Mouse (Mus musculus) G1E-ER4 (cell line): ENCODE results near the gene Tmem120b. TPM values are rescaled to one million over a fixed set of nuclear protein-coding genes. Genes with fewer than 3 reads are reported as not detected.

Experiments used
- GATA1 ChIP-seq: IDR thresholded peaks from one replicate; pipeline ENCODE4 v1.8.0; 2012; ENCODE audit warnings: low read length, inconsistent platforms
- polyA plus RNA-seq: library from polyadenylated mRNA; stranded (reverse); fragments of >175 nt; gene quantifications from 2 replicates; pipeline ENCODE4 v1.2.3, GENCODE M21; 2012

The Tmem120b gene
- polyA plus RNA-seq, 1 experiment: 6.0 TPM

GRCm38 (mm10) chr5:123138953-123139721 lies 70.9 kb downstream of the Tmem120b start:
- no peak for TF ChIP-seq GATA1

DNA sequence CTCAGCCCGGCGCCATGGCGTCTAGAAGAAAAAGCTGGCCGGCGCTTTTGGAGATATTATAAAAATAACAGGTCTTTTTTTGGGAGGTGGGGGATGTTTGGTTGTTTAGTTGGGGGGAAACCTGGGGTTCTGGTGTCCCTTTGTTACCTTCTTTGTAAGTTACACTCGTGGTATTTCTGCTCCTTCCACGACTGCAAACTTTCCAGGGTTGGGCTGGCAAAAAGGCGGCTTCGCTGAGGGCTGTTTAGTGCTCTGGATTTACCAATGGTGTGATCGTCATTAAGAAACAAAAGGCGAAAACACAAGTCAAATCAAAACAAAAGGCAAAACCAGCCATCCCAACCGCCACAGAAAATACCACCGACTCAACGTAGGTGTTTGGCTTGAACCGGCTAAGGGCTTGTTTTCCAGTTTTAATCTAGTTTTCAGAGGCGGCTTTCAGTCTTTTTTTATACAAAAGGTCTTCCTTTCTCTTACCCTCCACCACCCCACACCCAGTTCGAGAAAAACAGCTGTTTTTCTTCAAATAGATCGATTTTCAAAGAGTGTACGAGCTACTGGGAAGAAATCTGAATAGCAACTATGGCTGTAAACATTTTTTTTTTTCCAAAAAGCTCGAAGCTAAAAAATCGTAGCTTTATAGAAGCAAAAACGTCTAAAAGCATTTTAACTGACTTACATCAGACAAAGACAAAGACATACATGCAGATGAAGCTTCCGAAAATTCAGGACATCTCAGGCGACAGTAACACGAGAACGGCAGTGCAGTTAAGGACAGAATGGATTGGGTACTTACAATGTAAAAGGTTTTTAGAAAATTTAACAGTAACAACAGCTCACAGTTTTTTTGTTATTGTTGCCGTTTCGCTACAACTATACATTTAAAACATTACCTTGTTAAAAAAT lies 71.8 kb downstream of the Tmem120b start:
- no peak for TF ChIP-seq GATA1

GRCm38 (mm10) chr5:123140694-123141554 lies 72.7 kb downstream of the Tmem120b start:
- TF ChIP-seq GATA1: no peak

DNA sequence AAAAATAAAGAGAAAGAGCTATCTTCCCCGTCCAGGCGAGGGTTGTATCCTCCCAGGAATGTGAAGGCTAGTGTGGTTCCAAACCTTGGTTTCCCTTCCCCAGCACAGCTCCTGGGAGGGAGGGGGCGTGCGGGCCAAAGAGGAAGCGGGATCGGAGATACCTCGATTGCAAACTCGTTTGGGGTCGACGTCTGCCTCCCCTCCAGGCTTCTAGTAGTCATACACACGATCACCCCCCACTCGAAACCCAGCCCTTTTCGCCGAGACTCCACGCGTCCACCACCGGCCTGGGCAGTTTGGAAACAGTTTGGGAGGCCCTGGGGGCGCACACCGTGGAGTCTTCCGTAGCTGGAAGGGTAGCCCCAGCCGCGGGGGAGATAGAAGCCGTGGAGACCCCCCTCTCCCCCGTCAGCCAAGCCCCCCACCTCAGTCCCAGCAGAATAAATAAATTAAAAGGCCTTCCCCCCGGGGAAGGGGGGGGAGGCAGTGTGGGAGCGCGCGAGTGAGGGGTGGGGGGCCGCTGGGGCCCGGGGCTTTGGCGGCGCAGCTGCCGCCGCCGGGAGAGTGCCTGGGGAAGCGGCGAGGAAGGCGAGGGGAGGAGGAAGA lies 73.4 kb downstream of the Tmem120b start:
- TF ChIP-seq GATA1: no peak

- no peak for TF ChIP-seq GATA1
Observed at GRCm38 (mm10) chr5:123142161-123143157, 74.2 kb downstream of the Tmem120b start, which contains the start of gene Setd1b. Gene Setd1b (plus strand): TSS chr5:123142193.

GRCm38 (mm10) chr5:123143251-123143970 lies 75.2 kb downstream of the Tmem120b start:
- no peak for TF ChIP-seq GATA1

GRCm38 (mm10) chr5:123143971-123144745 lies 75.9 kb downstream of the Tmem120b start:
- TF ChIP-seq GATA1: no peak

- no peak for TF ChIP-seq GATA1
Observed at GRCm38 (mm10) chr5:123144746-123145590, 76.8 kb downstream of the Tmem120b start.

DNA sequence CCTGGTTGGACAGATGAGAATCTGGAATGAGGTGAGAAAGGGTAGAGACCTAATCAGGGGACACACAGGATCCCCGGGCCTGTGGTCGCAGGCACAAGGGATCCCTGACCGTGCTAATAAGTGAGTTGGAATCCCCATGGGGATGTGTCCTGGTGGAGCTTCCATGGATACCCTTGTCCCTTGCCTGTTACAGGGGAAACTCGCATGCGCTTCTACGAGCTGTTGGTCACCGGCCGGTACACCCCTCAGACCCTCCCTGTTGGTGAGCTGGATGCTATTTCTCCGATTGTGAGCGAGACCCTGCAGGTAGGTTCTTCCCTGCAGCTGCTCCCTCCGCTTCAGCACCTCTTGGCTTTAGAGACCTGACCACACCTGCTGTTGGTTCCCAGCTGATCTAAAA lies 78.1 kb downstream of the Tmem120b start:
- TF ChIP-seq GATA1: no peak

GRCm38 (mm10) chr5:123147569-123147968 lies 79.4 kb downstream of the Tmem120b start:
- TF ChIP-seq GATA1: no peak

- no peak for TF ChIP-seq GATA1
Observed at GRCm38 (mm10) chr5:123148073-123148722, 80.0 kb downstream of the Tmem120b start.
